Comparison of ENCODE assay signal across 14 mouse cellular contexts in genomic region chr11:77927837-77928236, GRCm38 (mm10). TPM values are rescaled to one million over a fixed set of nuclear protein-coding genes. Genes with fewer than 3 reads are reported as not detected.
"Had no signal": no experiment of that assay in that cellular context is flagged by ENCODE, and none has a peak within 500 bp of the region (broad histone marks: within the 10 kb centered on the region; RNA-seq: fewer than 3 reads in every experiment).

No protein-coding gene starts in this region.

- H3K36me3 ChIP-seq: kidney, embryonic 15.5 days; limb, embryonic 12.5 days; liver, embryonic 13.5 days; lung, embryonic 15.5 days; midbrain, embryonic 12.5 days had no signal

- DNase-seq: kidney, postnatal 14 days; layer of hippocampus, adult 9-11 months; layer of hippocampus, postnatal 36 days; liver; liver, embryonic 13.5 days; liver, postnatal 0 days; right cerebral cortex, postnatal 14 days; thymus, postnatal 36 days had no signal

- H3K4me3 ChIP-seq: kidney, embryonic 15.5 days; limb, embryonic 12.5 days; liver, embryonic 13.5 days; lung, embryonic 15.5 days; midbrain, embryonic 12.5 days had no signal

RNA-seq across cellular contexts. Expression of gene Sez6, which starts 2.8 kb away (rescaled TPM):
- total RNA-seq: megakaryocyte-erythroid progenitor cell, adult 5-6 weeks had no signal
- polyA plus RNA-seq: limb, embryonic 12.5 days; liver, postnatal 0 days; spleen, adult 2 months had no signal

RNA-seq across cellular contexts. Expression of gene Pipox, which starts 33.9 kb away (rescaled TPM):
- total RNA-seq: megakaryocyte-erythroid progenitor cell, adult 5-6 weeks had no signal
